In genomic region chr3:84438118-84438517, GRCm38 (mm10) we compare ENCODE assay signal across 11 mouse cellular contexts. TPM values are rescaled to one million over a fixed set of nuclear protein-coding genes. Genes with fewer than 3 reads are reported as not detected.
DNase-seq lines count a peak whose midpoint lies in the region; ATAC-seq lines count a peak whose summit lies in the region.
"Had no signal": no experiment of that assay in that cellular context is flagged by ENCODE, and none has a peak within 500 bp of the region (broad histone marks: within the 10 kb centered on the region; RNA-seq: fewer than 3 reads in every experiment).

No protein-coding gene starts in this region.

- H3K4me2 ChIP-seq in liver, embryonic 11.5 days, result no peak overlapping the region
- H3K4me2 ChIP-seq: embryonic facial prominence, embryonic 12.5 days; neural tube, embryonic 13.5 days had no signal

- no peak for ATAC-seq in liver, embryonic 11.5 days (replicated peaks; ENCODE audit: low FRiP score)

- 57% methylated on average over 11 of the region's 11 CpGs for WGBS in liver, embryonic 11.5 days

- H3K9me3 ChIP-seq in liver, embryonic 11.5 days (ENCODE audit: control insufficient read depth, low read length), result no peaks in the 10 kb centered on the region
- H3K9me3 ChIP-seq: embryonic facial prominence, embryonic 12.5 days; G1E; neural tube, embryonic 13.5 days had no signal

- no peaks in the 10 kb centered on the region for H3K4me1 ChIP-seq in liver, embryonic 11.5 days (replicated peaks; ENCODE audit: control insufficient read depth, insufficient read depth, low read length)

- no peaks in the 10 kb centered on the region for H3K36me3 ChIP-seq in liver, embryonic 11.5 days (ENCODE audit: control insufficient read depth, insufficient read depth, low read length)
- H3K36me3 ChIP-seq: embryonic facial prominence, embryonic 12.5 days; neural tube, embryonic 13.5 days had no signal

- H3K4me3 ChIP-seq in liver, embryonic 11.5 days (ENCODE audit: low read depth, low read length), result no peak overlapping the region
- H3K4me3 ChIP-seq: embryonic facial prominence, embryonic 12.5 days; neural tube, embryonic 13.5 days had no signal

- no peak overlapping the region for H3K9ac ChIP-seq in liver, embryonic 11.5 days (ENCODE audit: low read depth, low read length)
- H3K9ac ChIP-seq: embryonic facial prominence, embryonic 12.5 days; neural tube, embryonic 13.5 days had no signal

- H3K27ac ChIP-seq in liver, embryonic 11.5 days (ENCODE audit: low read depth, low read length), result no peak overlapping the region
- H3K27ac ChIP-seq: embryonic facial prominence, embryonic 12.5 days; neural tube, embryonic 13.5 days had no signal

- DNase-seq in kidney, adult 11 months, result peak; percentile 29
- DNase-seq in kidney, adult 9 months, result no peak
- peak; percentile 96 for DNase-seq in fibroblast of lung, adult 2 months (ENCODE audit: low read depth)
- peak; percentile 76 to 85 for DNase-seq in kidney, postnatal 4 days
- DNase-seq in lung, postnatal 4 days, result peak; percentile 50 to 68
- no peak for DNase-seq in embryo, embryonic 11 days
- DNase-seq in liver, embryonic 11.5 days (ENCODE audit: low spot score), result no peak
- no peak for DNase-seq in retina, postnatal 1 day

- H3K27me3 ChIP-seq in liver, embryonic 11.5 days (replicated peaks; ENCODE audit: control insufficient read depth, insufficient read depth, low read length), result peaks cover 29% of the 10 kb centered on the region
- H3K27me3 ChIP-seq: embryonic facial prominence, embryonic 12.5 days; neural tube, embryonic 13.5 days had no signal

RNA-seq across cellular contexts. Expression of gene Fhdc1, which starts 42.1 kb away (rescaled TPM):
- polyA plus RNA-seq in liver, embryonic 11.5 days (2014; fragmentation: Nextera tagmentation; extraction: Ambion mirVana), result 7.6 and 11.6 TPM in 2 replicates

Comparison
In these comparisons a context has a peak if more than half of its experiments do, and no peak if none do; other contexts are left out.
1. DNase-seq: peak in kidney, adult 11 months (single experiment), fibroblast of lung, adult 2 months (single experiment), kidney, postnatal 4 days (2 of 2) and lung, postnatal 4 days (2 of 2); none in kidney, adult 9 months (single experiment), embryo, embryonic 11 days (single experiment), liver, embryonic 11.5 days (single experiment) and retina, postnatal 1 day (single experiment).